Mouse (Mus musculus) heart, adult 2 months (tissue): ENCODE measurements at regions not wholly inside any gene's neighbourhood (a gene's known extent, or its start where the extent isn't known, plus 50 kb on each side); places are given as distances from the start of the nearest gene placed in this dataset.

Experiments
- CTCF ChIP-seq: fragments of 200-600 bp; IDR thresholded peaks from 2 replicates; pipeline ENCODE4 v1.8.1; 2022; ENCODE audit warnings: antibody characterized with exemption, mild to moderate bottlenecking, moderate library complexity
- POLR2A ChIP-seq: fragments of 200-500 bp; IDR thresholded peaks from 2 replicates; pipeline ENCODE4 v1.6.1; 2011; ENCODE audit warnings: mild to moderate bottlenecking, low read depth, low read length, control low read depth; ENCODE audit not compliant: insufficient read depth

DNA sequence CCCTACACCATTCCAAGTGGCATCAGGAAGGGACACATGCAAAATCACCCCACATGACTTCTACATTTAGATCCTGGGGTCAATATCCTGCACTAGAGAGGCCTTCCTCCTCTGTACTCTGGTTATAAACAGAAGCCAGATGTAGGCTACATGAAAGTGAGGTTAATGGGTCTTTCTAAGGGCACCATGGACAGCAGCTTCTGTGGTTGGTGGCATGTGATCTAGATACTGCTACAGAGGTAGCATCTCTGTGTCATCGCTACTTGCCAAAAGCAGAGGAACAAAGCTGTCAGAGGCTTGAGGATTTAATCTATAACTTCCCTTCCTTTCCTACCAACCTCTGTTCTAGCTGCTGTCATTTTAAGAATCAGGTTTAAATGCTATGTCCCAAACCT lies 101.7 kb upstream of the Noct start:
- TF ChIP-seq CTCF (no peak), POLR2A (no peak)
